Mouse (Mus musculus) neural tube, embryonic 15.5 days (tissue): ENCODE data around the gene Gm3149. TPM values are rescaled to one million over a fixed set of nuclear protein-coding genes. Genes with fewer than 3 reads are reported as not detected.
A peak's percentile ranks its signal among the peaks of the same experiment; 100 is the strongest.
"Not testable (repeated sequence)": the region's sequence is repeated elsewhere in the genome, so short reads cannot be mapped to it uniquely, and the experiment has no call there.

Experiments
- ATAC-seq: fragments of 200-750 bp; cut with Nextera tagmentation; 2 replicates; pipeline ENCODE4 v1.8.0; 2017; ENCODE audit warnings: mild to moderate bottlenecking, moderate TSS enrichment, moderate library complexity; ENCODE audit not compliant: low FRiP score
- H3K27ac ChIP-seq: fragments of 300-500 bp; sonication (generic); replicated peaks from 2 replicates; pipeline ENCODE4 v1.5.1; 2015; ENCODE audit warnings: mild to moderate bottlenecking, inconsistent platforms
- H3K27me3 ChIP-seq: fragments of 300-500 bp; sonication (generic); replicated peaks from 2 replicates; pipeline ENCODE4 v1.6.1; 2015; ENCODE audit warnings: inconsistent platforms
- H3K36me3 ChIP-seq: fragments of 300-500 bp; sonication (generic); 2 replicates; pipeline ENCODE4 v1.6.1; 2015; ENCODE audit warnings: inconsistent platforms
- H3K4me1 ChIP-seq: fragments of 300-500 bp; sonication (generic); 2 replicates; pipeline ENCODE4 v1.6.1; 2015; ENCODE audit warnings: inconsistent platforms
- H3K4me2 ChIP-seq: fragments of 300-500 bp; sonication (generic); 2 replicates; pipeline ENCODE4 v1.6.1; 2015; ENCODE audit warnings: inconsistent platforms, mild to moderate bottlenecking, moderate library complexity
- H3K4me3 ChIP-seq: fragments of 300-500 bp; sonication (generic); replicated peaks from 2 replicates; pipeline ENCODE4 v1.5.1; 2015; ENCODE audit warnings: mild to moderate bottlenecking, inconsistent platforms
- H3K9ac ChIP-seq: fragments of 300-500 bp; sonication (generic); replicated peaks from 2 replicates; pipeline ENCODE4 v1.6.1; 2015; ENCODE audit warnings: mild to moderate bottlenecking, inconsistent platforms
- H3K9me3 ChIP-seq: fragments of 300-500 bp; sonication (generic); replicated peaks from 2 replicates; pipeline ENCODE4 v1.6.1; 2016; ENCODE audit warnings: inconsistent platforms
- WGBS: fragments of 180-500 bp; shearing (Covaris S2); methylation state at CpG from one replicate; pipeline ENCODE4 v1.1.7; 2015; ENCODE audit warnings: mixed read lengths; 5-methylcytosine and 5-hydroxymethylcytosine counted together
- polyA plus RNA-seq: library from polyadenylated mRNA; unstranded; fragments of >200 nt; fragmentation: Nextera tagmentation; extraction: Ambion mirVana; gene quantifications from 2 replicates; pipeline ENCODE4 v1.2.1, GENCODE M21; 2015

The Gm3149 gene
- polyA plus RNA-seq, result not detected in 2 replicates

DNA sequence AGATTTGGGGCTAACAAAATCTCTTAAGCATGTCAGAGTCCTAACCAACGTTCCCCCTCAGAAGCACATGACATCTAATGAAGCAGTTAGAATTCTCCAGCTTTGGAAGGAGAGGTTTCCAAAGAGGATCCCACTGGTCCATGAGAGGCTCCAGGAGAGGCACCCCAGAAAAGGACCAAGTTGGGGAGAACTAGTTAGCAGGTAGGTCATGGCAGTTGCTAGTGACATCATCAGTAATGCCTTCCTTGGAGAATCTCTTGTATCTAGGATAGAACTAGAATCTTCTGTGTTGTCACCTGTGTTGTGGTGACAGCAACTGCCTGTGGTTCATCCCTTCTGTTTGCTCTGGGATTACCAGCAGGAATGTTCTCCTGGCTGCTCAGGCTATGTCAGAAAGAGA is at the start of gene Gm3149:
TSS of gene Gm3149 (plus strand) at position 301 of the 400 bp plus-strand sequence.
- H3K9ac ChIP-seq, H3K36me3 ChIP-seq, H3K9me3 ChIP-seq, H3K27me3 ChIP-seq, H3K4me3 ChIP-seq, H3K27ac ChIP-seq, H3K4me2 ChIP-seq, H3K4me1 ChIP-seq, ATAC-seq: not testable (repeated sequence)
- WGBS, result no CpG with 5 or more reads among the region's 1 CpGs

DNA sequence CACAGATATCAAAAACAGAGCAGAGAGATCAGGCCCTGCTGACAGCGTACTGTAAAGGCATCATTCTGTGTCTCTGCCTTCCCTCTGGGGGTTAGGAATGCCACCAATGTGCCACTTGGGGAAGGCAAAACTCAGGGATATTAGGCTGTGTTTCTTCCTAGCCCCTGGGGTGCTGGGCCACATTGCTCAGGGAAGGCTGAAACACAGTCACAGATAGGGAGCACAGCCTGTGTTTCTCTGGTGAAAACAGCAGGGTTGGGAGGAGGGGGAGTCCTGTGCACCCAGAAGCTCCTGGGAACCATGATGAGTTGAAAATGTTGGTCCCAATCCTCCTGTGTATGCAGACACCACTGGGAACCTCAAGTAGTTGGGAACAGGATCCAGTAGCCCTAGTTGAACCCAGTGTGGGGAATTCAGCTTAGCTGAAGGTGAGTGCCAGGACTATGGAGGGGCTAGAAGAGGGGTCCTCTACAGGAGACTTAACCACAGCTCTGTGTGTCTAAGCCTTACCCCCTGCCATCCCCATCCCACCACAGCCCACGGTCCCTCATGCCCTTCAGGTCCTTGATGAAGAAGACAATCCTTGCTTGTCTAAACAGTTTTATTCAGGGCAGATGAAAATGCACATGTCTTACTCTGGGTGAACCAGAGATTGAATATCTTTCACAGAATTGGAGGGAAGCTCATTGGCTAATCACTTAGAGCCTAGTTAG is 47.7 kb upstream of the Gm3149 start:
- not testable (repeated sequence) for H3K4me2 ChIP-seq, H3K27me3 ChIP-seq, H3K4me3 ChIP-seq, ATAC-seq, H3K36me3 ChIP-seq, H3K27ac ChIP-seq, H3K9me3 ChIP-seq, H3K4me1 ChIP-seq, H3K9ac ChIP-seq
- WGBS, result 82% methylated on average over 2 of the region's 2 CpGs

GRCm38 (mm10) chr14:4279828-4280227 is 37.3 kb upstream of the Gm3149 start:
- WGBS, result 94% methylated on average over 3 of the region's 3 CpGs
- not testable (repeated sequence) for H3K27ac ChIP-seq, H3K4me1 ChIP-seq, H3K9me3 ChIP-seq, H3K27me3 ChIP-seq, H3K4me2 ChIP-seq, H3K4me3 ChIP-seq, H3K36me3 ChIP-seq, H3K9ac ChIP-seq, ATAC-seq

- not testable (repeated sequence) for ATAC-seq
- peak within 1 kb of the TSS; percentile 64 for H3K4me2 ChIP-seq
Measured at GRCm38 (mm10) chr14:4334476-4335080, 17.5 kb downstream of the Gm3149 start, which contains the start of gene 2610042L04Rik. TSS of gene 2610042L04Rik (plus strand) at chr14:4334763.

DNA sequence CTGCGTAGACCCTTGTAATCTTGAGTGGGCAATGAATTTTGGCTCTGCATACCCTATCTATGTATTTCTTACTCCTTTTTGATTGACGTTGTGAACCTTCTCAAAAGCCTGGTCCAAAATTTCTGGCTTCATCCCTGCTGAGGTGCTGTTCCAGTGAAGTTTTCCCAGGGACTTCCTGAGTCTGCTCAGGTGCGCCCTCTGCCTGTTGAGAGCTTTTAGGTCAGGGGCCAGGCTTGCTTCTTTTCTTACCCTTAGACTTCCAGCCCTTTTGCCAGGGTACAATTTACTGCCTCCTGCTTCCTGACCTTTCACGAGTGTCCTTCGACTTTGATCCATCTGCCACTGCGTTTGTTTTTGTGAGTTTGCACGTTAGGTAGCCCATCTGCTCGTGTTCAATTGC is 18.4 kb downstream of the Gm3149 start:
- H3K4me3 ChIP-seq, ATAC-seq, H3K27ac ChIP-seq, H3K9me3 ChIP-seq, H3K27me3 ChIP-seq, H3K9ac ChIP-seq, H3K4me1 ChIP-seq, H3K36me3 ChIP-seq: not testable (repeated sequence)
- peak overlapping the region; percentile 23; the same call in 1 of the 2 replicates for H3K4me2 ChIP-seq
- WGBS, result 4% methylated on average over 7 of the region's 8 CpGs

More at GRCm38 (mm10) chr14:4334476-4335080, 17.5 kb downstream of the Gm3149 start, which contains the start of gene 2610042L04Rik:
- not testable (repeated sequence) for H3K9me3 ChIP-seq, H3K4me1 ChIP-seq, H3K27me3 ChIP-seq, H3K36me3 ChIP-seq, H3K27ac ChIP-seq
- WGBS, result under 1% methylated on average over 16 of the region's 48 CpGs
- Histone ChIP-seq H3K9ac (peak within 1 kb of the TSS; percentile 45), H3K4me3 (peak within 1 kb of the TSS; percentile 49)

DNA sequence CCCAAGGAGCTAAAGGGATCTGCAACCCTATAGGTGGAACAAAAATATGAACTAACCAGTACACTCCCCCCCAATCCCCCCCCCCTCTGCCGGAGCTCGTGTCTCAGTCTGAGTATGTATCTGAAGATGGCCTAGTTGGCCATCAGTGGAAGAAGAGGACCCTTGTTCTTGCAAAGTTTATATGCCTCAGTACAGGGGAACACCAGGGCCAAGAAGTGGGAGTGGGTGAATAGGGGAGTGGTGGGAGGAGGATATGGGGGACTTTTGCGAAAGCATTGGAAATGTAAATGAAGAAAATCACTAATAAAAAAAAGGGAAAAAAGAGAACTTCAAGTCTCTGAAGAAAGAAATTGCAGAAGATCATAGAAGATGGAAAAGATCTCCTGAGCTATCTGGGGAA is 51.9 kb downstream of the Gm3149 start:
- H3K9ac ChIP-seq, H3K36me3 ChIP-seq, H3K4me2 ChIP-seq, ATAC-seq, H3K4me3 ChIP-seq, H3K27ac ChIP-seq, H3K27me3 ChIP-seq, H3K9me3 ChIP-seq, H3K4me1 ChIP-seq: not testable (repeated sequence)
- WGBS, result 88% methylated on average over 3 of the region's 3 CpGs

- H3K27ac ChIP-seq, H3K36me3 ChIP-seq, H3K4me2 ChIP-seq, H3K9ac ChIP-seq, H3K9me3 ChIP-seq, ATAC-seq, H3K27me3 ChIP-seq, H3K4me1 ChIP-seq, H3K4me3 ChIP-seq: not testable (repeated sequence)
- 77% methylated on average over 3 of the region's 3 CpGs for WGBS
Measured at GRCm38 (mm10) chr14:4369691-4370090, 52.6 kb downstream of the Gm3149 start.

Other genes with a start within 250 kb of the Gm3149 start
- not detected in 2 replicates for gene Gm3115, start 233.2 kb upstream of the Gm3149 start, polyA plus RNA-seq
- gene Gm8108, start 206.8 kb upstream of the Gm3149 start, polyA plus RNA-seq, result 4.1 and 6.7 TPM in 2 replicates
- gene Gm3127, start 152.3 kb upstream of the Gm3149 start, polyA plus RNA-seq, result not detected in 2 replicates
- 7.5 and 9.2 TPM in 2 replicates for gene Gm2974, start 134.7 kb upstream of the Gm3149 start, polyA plus RNA-seq
- not detected in 2 replicates for gene Gm3138, start 67.7 kb upstream of the Gm3149 start, polyA plus RNA-seq
- 5.2 and 5.7 TPM in 2 replicates for gene 2610042L04Rik, start 17.5 kb downstream of the Gm3149 start, polyA plus RNA-seq
- gene Gm3159, start 80.2 kb downstream of the Gm3149 start, polyA plus RNA-seq, result not detected in 2 replicates
- gene Gm3164, start 98.2 kb downstream of the Gm3149 start, polyA plus RNA-seq, result 5.4 and 6.0 TPM in 2 replicates
- gene Gm3173, start 113.7 kb downstream of the Gm3149 start, polyA plus RNA-seq, result 0.83 and 2.3 TPM in 2 replicates
- not detected in 2 replicates for gene Gm3182, start 164.5 kb downstream of the Gm3149 start, polyA plus RNA-seq
- gene Gm3047, start 238.1 kb downstream of the Gm3149 start, polyA plus RNA-seq, result not detected in 2 replicates